Mouse (Mus musculus): ENCODE results near the gene Pigo. TPM values are rescaled to one million over a fixed set of nuclear protein-coding genes. Genes with fewer than 3 reads are reported as not detected.

Pigo gene
- 46.0 TPM for total RNA-seq (2023)

DNA sequence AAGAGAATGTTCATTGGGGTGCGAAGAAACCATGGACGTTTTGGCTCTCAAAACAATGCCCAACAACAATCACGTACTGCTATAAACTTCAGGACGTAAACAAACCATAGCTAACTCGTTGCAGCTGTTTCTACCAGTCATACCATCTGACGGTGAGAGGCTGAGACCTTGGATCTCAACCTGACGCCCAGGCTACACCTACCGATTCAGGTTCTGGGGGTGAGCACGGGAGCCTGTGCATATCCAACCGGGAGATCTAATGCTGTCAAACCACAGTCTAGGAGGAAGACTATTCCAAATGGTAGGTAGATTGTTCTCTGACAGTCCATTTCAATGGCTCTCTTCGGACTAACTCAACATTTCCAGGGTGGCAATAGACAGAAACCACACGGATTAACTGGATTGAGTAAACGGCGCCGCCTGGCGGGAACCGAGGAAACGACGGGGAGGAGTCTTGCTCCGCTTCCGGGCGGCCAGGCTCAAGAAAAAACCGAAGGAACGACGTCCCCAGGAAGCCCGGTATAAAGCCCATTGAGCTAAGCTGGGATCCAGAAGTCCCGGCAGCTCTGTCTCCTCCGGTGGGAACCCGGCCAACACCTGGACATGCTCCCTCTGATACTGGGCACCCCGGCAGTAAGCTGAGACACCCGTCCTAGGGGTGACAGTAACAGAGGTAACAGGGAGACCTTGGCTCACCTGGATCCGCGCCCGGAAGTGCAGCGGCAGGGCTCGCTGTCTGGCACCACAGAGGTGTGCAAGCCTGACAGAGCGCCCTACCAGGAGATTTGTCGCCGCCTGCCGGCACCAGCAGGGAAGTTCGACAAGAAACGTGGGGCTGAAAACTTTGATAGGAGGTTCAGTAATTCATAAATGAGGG lies at the start of gene Pigo:
TSS of gene Pigo (minus strand) at position 736 of the 877 bp plus-strand sequence.

DNA sequence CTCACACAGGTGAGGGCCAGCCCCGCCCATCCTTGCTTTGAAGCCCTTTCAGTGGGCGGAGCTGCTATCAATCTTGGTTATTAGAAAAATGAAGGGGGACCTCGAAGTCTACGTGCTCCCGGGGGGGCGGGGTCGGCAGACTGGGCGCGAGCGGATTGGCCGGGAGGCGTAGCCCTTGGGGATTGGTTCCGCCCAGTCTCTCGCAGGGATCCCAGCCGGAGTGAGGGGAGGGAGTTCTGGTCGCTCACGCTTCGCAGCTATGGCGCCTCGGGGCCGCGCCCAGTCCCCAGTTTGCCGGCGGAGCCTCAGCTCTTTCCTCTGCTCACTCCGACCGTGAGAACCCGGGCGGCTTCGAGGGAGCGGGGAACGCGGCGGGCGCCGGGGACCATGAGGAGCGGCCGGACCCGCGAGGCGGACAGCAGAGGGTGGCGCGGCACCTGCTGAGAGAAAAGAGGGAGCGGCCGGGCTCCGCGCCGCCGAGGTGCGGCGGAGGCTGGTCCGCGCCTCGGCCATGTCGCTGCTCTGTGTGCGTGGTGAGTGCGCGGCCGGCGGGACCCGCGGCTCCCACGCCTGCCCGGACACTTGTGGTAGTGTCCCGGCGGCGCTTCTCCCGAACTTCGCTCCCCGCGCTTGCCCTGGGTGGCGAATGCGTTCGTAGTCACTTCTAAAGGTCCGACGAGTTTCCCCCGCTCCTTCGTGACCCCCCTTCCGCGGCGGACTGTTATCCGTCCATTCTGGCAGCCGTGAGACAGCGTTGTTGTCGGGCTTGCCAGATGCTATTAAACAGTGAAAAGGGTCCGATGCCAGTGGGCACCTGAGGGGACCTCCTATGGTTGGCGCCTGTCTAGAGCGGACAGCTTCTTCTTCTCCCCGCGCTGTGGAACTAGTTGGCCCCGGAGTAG lies 33.4 kb upstream of the Pigo start, which contains the start of gene Unc13b:
TSS of gene Unc13b (plus strand) at position 201 of the 902 bp plus-strand sequence.

DNA sequence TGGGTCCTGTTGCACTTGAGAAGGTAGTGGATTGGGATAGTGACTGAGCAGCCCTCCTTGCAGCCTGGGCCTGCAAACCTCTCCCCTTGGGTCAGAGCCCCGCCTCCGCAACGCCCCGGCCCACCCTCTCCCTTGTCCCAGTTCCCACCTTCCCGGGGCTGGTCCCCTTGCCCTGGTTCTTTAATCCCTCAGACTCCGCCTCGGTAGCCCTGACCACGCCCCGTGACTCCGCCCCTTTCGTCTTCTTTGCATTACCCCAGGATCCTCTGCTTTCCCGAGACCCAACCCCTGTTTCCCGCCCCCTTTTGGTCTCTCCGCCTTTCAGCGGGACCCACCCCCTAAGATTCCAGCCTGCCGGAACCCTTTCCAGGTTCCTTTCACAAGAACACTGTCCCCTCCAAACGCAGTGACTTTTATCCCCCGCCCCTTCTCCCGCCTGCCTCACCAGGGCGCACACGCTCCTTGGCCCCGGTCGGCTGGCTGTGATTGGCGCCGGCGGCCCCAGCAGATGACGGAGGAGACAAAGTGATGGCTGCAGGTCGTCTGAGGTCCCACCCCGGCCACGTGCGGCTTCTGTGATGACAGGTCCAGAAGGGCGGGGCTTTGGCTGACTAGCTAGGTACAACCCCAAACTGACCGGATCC lies 20.2 kb upstream of the Pigo start, which contains the start of gene Fam214b:
TSS of gene Fam214b (minus strand) at position 562 of the 644 bp plus-strand sequence.

DNA sequence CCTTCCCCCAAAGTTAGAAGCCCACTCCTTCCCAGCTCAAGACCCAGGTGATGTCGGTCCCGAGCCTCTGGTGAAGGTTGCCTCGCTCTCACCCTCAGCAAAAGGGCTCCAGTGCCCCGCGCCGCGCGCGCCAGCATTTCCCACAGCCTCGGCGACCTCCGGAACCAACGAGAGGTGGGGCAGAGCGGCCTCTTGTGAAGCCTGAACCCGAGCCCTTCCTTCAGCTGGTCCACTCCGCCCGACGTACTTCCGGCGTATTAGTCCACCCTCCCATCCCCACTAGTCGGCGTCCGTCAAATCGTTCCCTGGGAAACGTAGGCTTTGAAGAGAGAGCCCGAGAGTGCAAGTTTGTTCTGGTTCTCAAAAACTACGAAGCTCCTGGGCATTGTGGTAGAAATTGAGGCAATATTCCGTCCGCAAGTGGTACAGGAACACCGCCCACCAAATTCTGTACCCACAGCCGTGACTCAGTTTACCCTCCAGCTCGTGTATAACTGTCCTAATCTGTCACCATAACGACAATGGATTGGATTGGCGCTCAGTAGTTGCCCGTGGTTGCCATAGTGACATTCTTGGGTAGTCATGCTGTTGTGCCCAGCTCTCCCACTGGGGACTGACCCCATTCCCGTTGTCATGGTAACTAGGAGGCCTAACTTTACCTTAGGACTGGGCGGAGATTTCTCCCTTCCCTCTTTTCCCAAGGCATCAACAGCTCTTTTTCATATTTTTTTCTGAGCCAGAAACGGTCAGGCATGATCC lies 5.8 kb upstream of the Pigo start, which contains the start of gene Stoml2:
TSS of gene Stoml2 (minus strand) at position 474 of the 759 bp plus-strand sequence.

DNA sequence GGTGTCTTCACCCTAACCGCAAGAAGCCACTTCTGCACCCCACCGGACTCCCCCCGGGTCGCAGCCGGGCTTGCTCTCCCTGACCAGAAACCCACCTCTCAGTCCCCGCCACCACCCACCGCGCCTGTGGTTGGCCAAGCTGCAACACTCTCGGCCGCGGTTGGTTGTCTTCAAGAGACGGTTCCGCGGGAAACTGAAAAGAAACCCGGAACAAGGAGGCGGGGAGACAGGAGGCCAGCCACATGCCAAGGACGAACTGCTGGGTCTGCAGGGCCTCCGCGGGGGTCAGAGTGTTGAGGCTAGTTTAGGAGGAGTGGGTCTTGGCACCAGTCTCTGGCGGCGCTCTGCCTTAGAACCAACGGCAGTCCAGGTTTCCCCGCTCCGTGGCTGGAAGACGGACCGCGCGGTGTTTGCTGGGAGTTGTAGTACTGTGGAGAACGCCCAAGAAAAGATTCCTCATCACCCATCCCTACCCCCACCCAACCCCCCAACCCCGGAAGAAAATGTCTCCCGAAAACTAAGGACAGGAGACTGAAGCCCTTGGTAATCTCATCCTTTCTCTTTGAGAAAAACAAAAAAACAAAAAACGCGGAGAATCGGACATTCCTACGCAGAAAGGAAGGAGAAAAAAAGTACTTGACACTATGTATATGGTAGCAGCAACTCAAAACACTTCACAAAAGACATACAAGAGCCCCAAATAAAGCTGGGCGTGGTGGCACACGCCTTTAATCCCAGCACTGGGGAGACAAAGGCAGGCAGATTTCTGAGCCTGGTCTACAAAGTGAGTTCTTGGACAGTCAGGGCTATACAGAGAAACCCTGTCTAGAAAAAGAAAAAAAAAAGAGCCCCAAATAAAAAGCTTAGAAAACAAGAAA lies 15.2 kb downstream of the Pigo start, which contains the start of gene Fancg:
TSS of gene Fancg (minus strand) at position 346 of the 878 bp plus-strand sequence.

DNA sequence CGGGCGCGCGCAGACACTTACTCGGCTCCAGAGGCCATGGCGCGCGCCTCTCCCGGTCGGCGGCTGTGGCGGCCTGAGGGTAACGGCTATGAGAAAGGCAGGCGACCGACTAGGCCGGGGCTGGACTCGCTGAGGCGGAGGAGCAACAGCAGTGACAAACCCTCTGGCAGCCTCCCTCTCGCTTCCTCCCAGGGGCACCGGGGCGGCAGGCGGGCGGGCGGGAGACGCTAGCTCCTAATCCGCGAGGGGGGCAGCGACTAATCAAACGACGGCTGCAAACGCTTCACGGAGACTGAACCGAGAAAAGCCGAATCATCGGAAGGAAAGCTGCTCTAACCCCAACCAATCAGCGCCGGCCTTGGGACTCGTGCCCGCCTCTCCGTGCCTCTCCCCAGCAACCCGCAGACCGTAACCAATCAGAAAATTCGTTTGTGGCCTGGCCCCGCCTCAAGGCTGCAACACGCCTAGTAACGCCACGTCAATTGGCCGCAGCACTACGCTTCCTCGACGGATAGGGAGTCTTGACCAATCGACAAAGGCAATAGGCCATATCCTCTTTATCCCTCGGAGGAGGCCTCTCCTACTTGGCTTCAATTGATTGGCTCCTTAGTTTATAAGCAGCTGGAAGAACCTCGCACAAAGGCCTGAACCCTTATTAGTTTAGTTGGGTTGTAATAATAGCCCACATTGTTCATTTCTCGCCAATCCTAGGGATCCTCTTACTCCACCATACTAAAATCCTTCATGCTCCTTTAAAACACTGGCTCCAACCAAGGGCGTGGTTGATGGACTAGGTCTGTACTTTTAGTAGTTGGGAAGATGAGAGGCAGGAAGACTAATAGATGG lies 25.3 kb downstream of the Pigo start, which contains the start of gene Vcp:
TSS of gene Vcp (minus strand) at position 367 of the 846 bp plus-strand sequence.

DNA sequence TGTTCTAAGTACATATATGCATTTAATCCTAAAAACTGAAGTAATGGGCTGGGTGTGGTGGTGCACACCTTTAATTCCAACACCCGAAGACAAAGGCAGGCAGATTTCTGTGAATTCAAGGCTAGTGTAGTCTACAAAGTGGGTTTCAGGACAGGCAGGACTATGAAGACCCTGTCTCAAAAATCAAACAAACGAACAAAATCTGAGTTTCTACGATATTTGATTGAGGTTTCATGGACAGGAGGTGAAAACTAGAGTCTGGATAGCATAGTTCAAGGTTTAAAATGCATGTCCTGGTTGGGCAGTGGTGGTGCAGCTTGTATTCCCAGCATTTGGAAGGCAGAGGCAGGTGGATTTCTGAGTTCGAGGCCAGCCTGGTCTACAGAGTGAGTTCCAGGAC lies 56.3 kb downstream of the Pigo start, which contains the start of gene 1700022I11Rik:
TSS of gene 1700022I11Rik (plus strand) at position 301 of the 400 bp plus-strand sequence.

Other genes with a start within 250 kb of the Pigo start
- gene Fam205a1, start 171.9 kb downstream of the Pigo start, total RNA-seq (2023) = not detected
- not detected for gene Gm12394, start 169.0 kb downstream of the Pigo start, total RNA-seq (2023)
- not detected for gene Fam205c, start 151.6 kb downstream of the Pigo start, total RNA-seq (2023)
- not detected for gene Phf24, start 109.2 kb downstream of the Pigo start, total RNA-seq (2023)
- 23.1 TPM for gene Dnajb5, start 76.0 kb downstream of the Pigo start, total RNA-seq (2023)
- not detected for gene 1700022I11Rik, start 56.2 kb downstream of the Pigo start, total RNA-seq (2023)
- 105 TPM for gene Vcp, start 25.3 kb downstream of the Pigo start, total RNA-seq (2023)
- gene Fancg, start 15.3 kb downstream of the Pigo start, total RNA-seq (2023) = 22.3 TPM
- gene Stoml2, start 5.9 kb upstream of the Pigo start, total RNA-seq (2023) = 67.9 TPM
- gene Fam214b, start 20.4 kb upstream of the Pigo start, total RNA-seq (2023) = 8.6 TPM
- 0.80 TPM for gene Unc13b, start 33.1 kb upstream of the Pigo start, total RNA-seq (2023)
- not detected for gene Atp8b5, start 241.3 kb upstream of the Pigo start, total RNA-seq (2023)